Mouse (Mus musculus) adrenal gland, adult (tissue): ENCODE data around the gene Htr1a.

Experiments used
- DNase-seq, 2 experiments: peaks; one replicate each; pipeline ENCODE4 v3.0.0; 2022 to 2023; ENCODE audit warnings: low spot score in 1 of 2; ENCODE audit not compliant: inconsistent age in 2 of 2

The Htr1a gene

DNA sequence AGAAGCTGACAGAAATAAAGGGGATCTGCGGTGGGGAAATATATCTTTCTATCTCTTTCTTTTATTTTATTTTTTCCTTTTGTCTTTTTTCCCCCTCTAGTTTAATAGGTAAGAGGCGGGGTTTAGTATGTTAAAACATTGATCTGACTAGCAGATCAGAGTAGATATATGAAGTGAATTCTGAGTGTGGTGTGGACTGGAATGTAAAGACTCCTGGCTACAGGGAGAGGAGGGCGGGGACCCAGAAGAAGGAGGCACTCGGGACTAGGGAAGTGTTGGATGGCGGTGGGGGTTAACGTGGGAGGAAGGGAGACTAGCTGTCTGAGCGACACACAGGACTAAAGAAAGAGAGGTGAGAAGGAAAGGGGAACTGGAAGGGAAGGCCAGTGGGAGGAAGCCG, at the start of gene Htr1a:
Htr1a (plus strand) TSS at position 301 of the 400 bp plus-strand sequence.
- DNase-seq, result no peak

DNA sequence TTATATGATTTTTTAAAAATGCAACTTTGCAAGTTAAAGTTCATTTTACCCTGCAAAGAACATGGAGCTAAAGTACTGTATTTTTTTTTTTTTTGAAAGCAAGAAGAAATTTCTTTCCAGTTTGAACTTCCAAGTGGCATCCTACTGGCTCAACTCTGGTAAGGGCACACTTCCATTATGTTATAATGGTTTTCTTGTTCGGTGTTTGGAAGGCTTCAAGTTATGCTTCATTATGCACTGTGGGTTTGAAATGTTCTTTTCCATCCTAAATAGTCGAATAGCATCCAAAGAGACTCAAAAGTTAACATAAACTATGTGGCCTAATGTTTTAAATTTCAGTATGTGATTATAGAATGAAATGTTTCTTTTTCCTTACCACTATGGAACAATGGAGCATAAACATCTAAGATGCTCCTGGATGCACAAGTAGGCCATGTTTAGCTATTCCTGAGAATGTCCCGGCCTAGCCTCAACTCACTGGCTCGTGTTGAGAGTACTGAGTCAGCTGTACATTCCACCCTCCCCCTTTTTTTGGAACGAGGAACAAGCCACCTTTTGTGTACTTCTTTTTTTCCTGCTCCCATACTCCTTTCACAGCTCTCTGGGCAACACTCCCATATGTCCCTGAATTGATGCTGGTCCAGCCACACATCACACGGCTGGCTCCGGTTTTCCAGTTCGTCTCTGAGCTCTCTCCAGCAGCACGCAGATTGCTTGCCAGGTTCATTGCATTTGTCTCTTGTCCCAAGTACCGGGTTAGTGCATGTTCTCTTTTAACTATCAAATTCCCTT, 31.7 kb upstream of the Htr1a start:
- DNase-seq, result no peak

DNA sequence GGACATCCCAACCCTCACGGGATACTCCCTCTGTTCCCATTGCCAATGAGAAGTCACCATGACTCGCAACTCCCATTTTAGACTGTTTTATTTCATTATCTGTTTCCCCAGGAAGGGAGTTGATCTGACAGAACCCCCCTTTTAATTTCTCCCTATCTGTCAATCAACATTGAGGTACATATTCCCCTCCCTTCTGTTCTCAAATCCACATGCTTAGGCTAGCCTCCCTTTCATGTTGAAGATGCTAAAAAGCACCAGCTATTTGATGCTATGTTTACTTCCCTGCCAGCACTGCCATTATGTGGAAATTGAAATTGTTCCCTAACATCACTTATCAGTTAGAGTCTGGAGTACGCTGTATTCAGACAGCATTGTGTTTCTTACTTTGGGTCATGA, 31.1 kb upstream of the Htr1a start:
- DNase-seq, result no peak

DNA sequence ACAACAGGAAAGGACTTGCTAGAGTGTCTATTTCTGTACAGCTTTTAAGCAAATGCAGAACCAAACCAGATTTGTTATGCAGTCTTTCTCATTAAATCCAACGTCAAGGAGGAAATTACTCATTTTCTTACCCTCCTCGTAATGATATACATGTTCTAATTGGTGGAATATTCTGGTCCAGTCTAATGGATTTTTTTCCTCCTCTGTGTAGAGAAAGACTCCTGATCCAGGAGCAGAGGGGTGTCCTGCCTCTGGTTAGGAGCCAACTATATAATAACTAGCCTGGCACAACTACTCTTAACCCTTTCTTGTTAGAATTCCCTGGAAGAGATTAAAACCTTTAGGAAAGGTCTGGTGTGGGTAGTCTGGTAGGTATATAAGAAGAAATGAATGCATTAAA, 10.3 kb upstream of the Htr1a start:
- DNase-seq, result no peak

DNA sequence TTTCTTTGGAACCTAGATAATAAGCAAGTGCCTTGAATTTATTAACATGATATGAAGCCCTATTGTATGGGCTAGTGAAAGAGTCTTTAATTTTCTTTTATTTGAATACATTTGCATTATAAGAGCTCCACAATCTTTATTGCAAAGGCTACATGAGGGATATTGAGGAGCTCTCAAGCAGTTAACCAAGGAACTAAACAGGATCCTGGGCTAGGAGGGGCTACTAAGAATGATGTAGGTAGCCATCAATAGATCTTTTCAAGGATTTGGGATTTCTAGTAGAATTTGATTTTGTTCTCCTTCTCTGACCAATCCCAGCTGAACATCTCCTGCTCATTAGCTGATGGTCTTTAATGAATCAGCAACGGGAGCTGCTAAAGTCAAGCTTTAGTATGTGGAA, 9.8 kb upstream of the Htr1a start:
- DNase-seq, result no peak

DNA sequence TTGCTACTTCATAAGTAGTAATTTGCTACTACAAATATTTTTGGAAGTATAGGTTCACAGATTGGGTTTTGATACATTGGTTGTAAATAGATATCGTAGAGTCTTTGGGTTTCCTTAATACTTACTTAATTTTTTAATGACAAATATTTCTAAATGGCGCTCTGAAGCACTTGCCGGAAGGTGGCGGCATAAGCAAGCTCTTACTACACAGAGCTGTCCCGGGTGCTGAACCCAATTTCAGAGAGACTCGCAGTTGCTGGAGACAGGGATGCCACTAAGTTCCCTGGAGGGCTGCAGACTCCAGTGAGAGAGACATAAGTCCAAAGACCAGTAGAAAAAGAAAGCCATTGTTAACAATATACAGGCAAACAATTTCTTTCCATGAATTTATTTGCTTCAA, 863 bp upstream of the Htr1a start:
- DNase-seq, result peak; percentile 27 to 71

DNA sequence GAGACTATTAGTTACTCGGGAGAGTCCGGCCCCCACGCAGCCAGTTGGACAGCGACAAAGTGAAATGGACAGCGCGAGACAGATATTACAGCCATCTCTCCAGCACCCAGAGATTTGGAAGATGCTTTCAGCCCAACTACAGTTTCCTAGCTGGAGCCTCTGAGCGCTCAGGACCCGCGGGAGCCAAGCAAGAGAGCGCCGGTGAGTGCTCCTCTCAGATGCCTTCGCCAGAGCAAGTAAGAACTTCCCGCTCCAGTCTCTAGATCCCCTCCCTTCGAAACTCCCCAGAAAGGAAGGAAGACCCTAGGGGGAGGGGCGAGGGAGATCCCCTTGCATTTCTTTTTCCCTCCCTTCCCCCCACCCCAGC, 415 bp downstream of the Htr1a start:
- DNase-seq, result no peak

DNA sequence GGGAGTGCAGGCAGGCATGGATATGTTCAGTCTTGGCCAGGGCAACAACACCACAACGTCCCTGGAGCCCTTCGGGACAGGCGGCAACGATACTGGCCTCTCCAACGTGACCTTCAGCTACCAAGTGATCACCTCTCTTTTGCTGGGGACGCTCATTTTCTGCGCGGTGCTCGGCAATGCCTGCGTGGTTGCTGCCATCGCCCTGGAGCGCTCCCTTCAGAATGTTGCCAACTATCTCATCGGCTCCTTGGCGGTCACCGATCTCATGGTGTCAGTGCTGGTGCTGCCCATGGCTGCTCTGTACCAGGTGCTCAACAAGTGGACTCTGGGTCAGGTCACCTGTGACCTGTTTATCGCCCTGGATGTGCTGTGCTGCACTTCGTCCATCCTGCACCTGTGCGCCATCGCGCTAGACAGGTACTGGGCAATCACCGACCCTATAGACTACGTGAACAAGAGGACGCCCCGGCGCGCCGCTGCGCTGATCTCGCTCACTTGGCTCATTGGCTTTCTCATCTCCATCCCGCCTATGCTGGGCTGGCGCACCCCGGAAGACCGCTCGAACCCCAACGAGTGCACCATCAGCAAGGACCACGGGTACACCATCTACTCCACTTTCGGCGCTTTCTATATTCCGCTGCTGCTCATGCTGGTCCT, 927 bp downstream of the Htr1a start:
- DNase-seq, result no peak

DNA sequence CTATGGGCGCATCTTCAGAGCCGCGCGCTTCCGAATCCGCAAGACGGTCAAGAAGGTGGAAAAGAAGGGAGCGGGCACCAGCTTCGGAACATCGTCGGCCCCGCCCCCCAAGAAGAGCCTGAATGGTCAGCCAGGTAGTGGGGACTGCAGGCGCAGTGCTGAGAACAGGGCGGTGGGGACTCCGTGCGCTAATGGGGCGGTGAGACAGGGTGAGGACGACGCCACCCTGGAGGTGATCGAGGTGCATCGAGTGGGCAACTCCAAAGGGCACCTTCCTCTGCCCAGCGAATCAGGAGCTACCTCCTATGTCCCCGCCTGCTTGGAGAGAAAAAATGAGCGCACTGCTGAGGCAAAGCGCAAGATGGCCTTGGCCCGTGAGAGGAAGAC, 1.4 kb downstream of the Htr1a start:
- DNase-seq, result no peak

DNA sequence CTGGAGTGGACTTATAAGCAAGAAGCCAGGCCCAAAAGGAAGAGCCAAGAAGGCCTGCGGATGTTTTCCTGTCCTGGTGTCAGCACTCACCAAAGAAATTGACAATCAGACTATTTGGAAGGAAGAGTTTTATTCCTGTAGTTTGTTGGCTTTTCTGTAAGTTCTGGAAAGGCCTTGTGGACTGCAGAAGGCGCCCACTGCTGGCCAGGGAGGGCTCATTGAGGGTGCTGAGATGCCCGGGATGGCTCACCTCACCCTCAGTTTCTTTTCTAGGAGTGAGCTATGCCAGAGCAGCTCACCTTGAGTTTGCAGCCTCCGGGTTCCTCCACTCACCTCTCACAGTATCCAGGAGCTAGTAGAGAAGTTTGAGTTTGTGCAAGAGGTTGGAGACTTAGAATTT, 2.8 kb downstream of the Htr1a start:
- DNase-seq, result no peak

DNA sequence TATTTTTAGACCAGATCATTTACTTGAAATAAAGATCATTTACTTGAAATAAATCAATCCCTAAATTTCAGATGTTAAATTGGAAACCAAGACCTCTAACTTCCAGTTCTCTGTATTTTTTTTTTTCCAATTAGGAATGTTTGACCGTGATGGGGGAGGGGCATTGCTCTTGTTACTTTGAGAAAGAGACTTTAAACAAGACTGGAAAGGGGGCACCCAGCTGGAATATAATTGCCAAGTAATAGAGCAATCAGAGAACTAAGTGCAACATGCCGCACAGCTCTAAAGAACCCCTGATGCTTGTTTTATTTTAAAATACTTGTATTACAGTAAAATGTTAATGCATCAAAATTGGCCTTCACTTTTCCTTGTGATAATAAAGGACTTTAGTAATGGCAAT, 4.3 kb downstream of the Htr1a start:
- no peak for DNase-seq

DNA sequence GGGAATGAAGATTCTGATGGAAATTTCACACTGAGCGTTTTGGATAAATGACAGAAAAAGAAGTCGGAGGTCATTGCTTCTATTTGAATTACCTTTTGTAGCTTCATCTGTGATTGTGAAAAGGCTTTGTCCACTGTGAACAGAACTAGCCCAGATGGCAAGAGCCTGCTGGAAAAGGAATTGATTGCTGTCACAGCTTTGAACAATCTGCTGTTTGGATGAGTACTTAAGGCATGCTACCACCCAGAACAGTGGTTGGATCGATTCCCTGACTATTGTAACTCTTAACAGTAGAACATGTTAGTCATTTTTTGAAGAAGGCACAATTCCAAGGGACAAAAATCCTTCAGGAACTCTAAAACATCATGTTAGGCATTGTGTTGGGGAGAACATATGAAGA, 8.1 kb downstream of the Htr1a start:
- no peak for DNase-seq
